Mouse (Mus musculus): ENCODE data around the gene Tmem47. TPM values are rescaled to one million over a fixed set of nuclear protein-coding genes. Genes with fewer than 3 reads are reported as not detected.
A peak's percentile ranks its signal among the peaks of the same experiment; 100 is the strongest.

The Tmem47 gene
- total RNA-seq (2021), result 10 to 100 TPM; 77.4 to 86.6 TPM
- long read RNA-seq, experiment 1, full-length matches to known transcripts, result 198 of 205 reads
- long read RNA-seq, experiment 1, partial matches to known transcripts, result 0 of 205 reads
- long read RNA-seq, experiment 1, other reads (novel, unspliced or antisense), result 7 of 205 reads
- long read RNA-seq, experiment 2, full-length matches to known transcripts, result 96 of 104 reads
- long read RNA-seq, experiment 2, partial matches to known transcripts, result 1 of 104 reads
- long read RNA-seq, experiment 2, other reads (novel, unspliced or antisense), result 7 of 104 reads

DNA sequence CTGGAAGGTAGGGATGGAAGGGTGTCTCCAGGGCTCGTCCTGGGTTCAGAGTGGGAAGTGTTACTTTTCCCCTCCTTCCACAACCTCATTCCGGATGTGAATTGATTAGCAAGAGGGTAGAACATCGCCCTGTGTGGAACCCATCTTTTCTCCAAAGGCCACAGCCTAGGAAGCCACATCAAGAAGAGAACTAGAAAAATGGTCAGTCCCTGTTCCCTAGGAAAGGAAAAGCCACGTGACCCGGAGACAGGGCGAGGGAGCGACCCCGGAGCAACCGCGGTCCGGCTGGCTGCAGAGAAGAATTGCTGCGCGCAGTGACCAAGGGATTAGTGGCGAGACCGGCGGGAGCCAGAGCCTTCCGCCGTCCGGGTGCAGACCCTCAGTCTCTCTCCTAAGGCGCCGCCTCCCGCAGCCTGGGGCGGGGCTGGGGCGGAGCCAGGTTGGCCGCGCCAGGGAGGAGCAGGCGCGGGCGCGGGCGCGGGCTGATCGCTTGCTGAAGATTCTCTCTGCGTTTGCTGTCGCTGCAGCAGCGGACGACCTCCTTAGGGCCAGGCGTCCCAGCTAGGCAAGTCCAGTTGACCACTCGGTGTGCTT lies at the start of gene Tmem47:
Tmem47 (plus strand) TSS at position 489 of the 594 bp plus-strand sequence.
- peak; percentile 40 to 65 for DNase-seq (ENCODE audit: low spot score in 2 of 2)

DNA sequence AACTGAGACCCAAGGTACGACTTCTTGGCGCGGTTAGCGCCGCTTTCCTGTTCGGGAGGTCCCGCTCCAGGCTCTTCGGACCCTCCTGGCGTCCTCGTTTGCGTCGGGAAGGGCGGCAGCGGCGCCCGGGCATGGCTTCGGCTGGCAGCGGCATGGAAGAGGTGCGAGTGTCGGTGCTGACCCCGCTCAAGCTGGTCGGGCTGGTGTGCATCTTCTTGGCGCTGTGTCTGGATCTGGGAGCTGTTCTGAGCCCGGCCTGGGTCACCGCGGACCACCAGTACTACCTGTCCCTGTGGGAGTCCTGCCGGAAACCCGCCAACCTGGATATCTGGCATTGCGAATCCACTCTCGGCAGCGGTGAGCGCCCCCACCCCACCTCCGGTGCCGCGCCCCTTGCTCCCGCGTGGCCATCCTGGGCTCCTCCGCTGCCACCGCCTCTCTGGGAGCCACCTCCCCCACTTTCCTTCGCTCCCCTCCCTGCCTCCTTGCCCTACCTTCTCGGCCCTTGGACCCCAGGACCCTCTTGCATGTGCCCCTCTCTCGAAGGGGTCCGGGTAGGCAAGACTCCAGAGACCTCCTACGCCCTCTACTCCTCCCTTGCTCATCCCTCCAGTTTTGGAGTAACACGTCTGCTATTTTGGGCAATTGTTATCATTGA lies 435 bp downstream of the Tmem47 start:
- DNase-seq (ENCODE audit: low spot score in 2 of 2), result peak; percentile 4

DNA sequence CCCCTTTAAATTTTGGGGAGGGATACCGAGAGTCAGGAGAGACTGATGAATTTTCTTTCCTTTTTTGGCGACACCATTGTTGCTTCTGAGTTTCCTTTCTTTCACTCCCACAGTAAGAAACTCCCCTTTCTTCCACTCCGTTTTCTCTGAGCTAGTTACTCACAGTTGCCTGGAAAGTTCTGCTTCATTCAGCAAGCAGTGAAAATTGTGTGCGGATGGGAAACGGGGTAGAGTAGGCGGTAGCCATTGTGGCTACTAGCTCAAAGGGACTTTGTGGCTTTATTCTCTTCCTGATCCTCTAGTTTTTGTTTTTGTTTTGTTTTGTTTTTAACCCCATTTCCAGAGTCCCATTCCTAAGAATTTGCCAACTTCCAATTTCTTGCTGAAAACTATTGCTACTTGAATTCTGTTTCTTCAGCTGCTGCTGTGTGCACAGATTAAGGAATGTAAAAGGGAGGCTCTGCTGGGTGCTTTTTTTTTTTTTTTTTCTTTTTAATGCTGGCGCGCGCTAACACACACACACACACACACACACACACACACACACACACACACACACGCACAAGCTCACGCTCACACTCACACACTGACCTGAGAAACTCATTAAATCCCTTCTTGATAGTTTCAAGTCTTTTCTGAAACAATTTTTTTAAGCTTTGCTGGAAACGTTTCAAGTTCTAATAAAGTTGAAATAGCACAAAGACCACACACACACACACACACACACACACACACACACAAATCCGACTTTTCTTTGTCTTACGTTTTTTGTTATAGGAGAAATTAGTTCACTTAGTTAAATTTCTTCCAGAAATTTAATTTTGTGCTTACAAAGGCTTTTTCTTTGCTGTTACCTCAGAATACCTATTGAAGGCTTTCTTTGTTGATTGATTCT lies 1.5 kb downstream of the Tmem47 start:
- no peak for DNase-seq (ENCODE audit: low spot score in 2 of 2)

DNA sequence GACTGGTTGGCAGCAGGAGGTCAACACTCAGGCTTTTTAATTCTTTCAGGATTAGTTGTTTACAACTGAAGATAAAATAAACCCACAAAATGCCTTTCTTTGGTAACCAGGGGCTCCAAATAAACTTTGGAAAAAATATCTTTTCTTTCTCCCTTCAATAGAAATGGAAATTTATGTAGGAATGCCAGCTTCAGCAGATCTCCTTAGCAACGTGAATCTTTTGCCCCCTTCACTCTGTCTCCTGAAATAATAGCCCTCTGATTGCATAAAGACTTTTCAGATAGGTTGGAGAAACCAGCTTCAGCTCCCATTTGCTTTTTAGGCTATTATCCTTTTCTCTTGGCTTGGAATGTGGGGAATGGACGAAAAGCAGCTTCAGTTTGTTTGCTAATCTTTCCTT lies 2.2 kb downstream of the Tmem47 start:
- DNase-seq (ENCODE audit: low spot score in 2 of 2), result no peak

DNA sequence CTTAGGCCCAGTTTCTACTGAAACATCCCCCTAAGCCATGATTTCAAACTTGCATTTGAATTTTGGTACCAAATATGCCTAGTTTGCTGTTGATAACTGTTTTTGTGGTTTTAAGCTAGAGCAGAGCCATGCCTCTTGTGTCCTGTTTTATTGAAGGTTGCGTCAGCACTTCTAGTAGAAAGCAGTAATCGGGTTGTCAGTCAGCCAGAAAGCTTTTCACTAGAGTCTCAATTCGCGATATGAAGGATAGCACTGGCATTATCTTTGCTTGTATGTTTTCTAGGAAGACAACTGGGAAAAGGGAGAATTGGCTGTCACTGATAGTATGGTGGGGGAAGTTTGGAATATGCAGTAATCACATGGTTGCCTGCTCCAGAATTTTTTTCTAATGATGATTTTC lies 3.3 kb downstream of the Tmem47 start:
- DNase-seq (ENCODE audit: low spot score in 2 of 2), result no peak

DNA sequence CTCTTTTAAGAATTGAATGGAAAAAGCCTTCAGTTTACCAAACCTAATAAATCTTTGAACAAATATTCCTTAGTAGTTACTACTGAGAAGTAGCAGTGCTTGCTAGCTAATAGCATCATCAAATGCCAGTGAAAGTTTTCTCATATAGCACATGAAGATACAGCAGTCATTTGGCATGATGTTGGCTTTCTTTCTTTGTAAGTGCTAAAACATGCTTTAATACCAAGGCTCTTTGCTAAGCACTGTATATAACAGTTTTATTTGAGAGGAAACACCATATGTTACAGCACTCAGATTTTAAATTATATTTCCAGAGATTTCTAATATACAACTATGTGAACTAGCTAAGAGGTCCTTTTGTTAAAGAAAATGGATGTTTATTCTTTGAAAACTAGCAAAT lies 8.0 kb downstream of the Tmem47 start:
- DNase-seq (ENCODE audit: low spot score in 2 of 2), result no peak

DNA sequence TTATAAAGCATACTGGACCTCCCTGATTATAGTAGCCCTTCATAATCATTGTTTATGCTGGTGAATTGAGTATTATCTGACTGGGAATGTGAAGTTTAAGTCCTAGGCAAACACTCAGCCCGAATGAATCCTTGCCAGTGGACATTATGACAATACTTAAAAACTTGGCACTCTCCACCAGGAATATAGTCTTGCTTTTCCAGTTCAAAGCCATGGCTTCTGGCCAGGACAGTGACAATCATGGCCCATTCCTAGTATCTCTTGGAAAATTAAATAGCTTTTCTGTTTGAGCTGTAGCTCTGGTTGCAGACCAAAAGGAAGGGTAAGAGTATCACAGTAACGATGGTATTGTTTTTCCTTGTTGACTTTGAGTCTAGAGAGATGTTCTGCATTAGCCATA lies 10.5 kb downstream of the Tmem47 start:
- no peak for DNase-seq (ENCODE audit: low spot score in 2 of 2)

DNA sequence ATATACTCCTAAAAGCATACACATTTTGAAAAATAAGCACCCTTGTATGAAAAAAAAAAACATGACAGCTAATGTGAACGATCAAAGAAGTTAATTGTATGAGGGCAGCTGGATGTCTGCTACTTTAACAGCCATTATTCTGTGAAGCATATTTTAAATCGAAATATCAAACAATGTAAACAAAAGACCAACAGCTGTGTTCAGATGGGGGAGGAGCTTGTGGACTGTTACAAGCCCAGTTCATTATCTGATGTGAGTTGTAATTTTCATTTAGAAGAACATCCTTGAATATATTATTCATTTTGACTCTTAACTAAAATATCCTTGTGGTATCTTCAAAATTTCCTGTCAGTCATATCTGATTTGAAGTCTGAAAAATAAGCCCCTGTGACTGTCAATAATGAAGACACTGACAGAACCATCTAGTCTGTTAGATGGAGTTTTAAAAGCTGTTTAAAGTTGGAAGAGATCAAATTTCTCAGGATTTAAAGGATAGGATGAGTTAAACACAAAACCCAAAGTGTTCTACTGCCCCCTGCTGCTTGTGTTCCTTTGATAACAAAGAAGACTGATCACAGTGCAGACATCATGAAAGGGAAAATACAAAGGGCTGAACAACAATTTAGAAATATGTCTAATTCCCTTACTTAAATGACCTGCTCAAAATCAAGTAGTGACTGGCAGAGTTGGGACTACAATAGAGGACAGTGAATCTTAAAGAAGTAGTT lies 14.7 kb downstream of the Tmem47 start:
- DNase-seq (ENCODE audit: low spot score in 2 of 2), result peak; percentile 26 to 60

DNA sequence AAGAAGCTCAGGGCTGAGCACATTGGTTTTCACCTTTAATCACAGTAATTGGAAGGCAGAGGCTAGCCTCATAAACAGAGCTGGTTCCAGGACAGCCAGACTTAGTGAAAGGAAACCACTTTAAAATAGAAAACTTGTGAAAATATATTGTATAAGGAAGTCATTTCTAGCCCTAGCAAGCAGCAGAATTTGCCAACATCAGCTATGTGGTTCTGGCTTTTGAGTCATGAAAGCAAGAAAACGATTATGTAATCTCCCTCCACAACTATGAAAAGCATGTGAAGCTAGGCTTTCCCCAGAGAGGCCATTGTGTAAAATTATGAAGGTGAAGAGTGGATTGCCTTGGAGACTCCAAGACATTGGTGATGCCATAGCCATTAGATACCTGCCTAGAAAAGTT lies 76.9 kb downstream of the Tmem47 start:
- no peak for DNase-seq (ENCODE audit: low spot score in 2 of 2)

All from left cerebral cortex, adult 18-20 months (tissue).